Mouse (Mus musculus): ENCODE measurements at regions not wholly inside any gene's neighbourhood (a gene's known extent, or its start where the extent isn't known, plus 50 kb on each side); places are given as distances from the start of the nearest gene placed in this dataset.

GRCm38 (mm10) chr17:65173236-65173635, 337.4 kb upstream of the 4930583I09Rik start:
- no peak for TF ChIP-seq POLR2A (IDR thresholded peaks at IDR 0.05; ENCODE audit: low read depth, low read length)
- no peak for TF ChIP-seq CTCF (conservative IDR thresholded peaks at IDR 0.05; ENCODE audit: insufficient read depth, insufficient read length, low read depth, low read length)

Measured in kidney, adult 2 months (tissue).